Mouse (Mus musculus) cerebellum, adult 2 months (tissue): ENCODE measurements at regions not wholly inside any gene's neighbourhood (a gene's known extent, or its start where the extent isn't known, plus 50 kb on each side); places are given as distances from the start of the nearest gene placed in this dataset.

Source experiments
- DNase-seq, 2 experiments: peaks; one replicate each; pipeline ENCODE4 v3.0.0; 2021
- H3K27ac ChIP-seq: fragments of 200-500 bp; 2 replicates; pipeline ENCODE4 v1.5.1; 2012; ENCODE audit warnings: low read length, control low read depth, inconsistent platforms; ENCODE audit not compliant: insufficient read depth
- H3K27me3 ChIP-seq: fragments of 200-500 bp; 2 replicates; pipeline ENCODE4 v1.6.1; 2012; ENCODE audit warnings: inconsistent platforms, mild to moderate bottlenecking, low read length, moderate library complexity; ENCODE audit not compliant: control insufficient read depth, insufficient read depth
- H3K4me1 ChIP-seq: fragments of 200-500 bp; 2 replicates; pipeline ENCODE4 v1.6.1; 2011; ENCODE audit warnings: low read length; ENCODE audit not compliant: control insufficient read depth, insufficient read depth
- H3K4me3 ChIP-seq: fragments of 200-500 bp; replicated peaks from 2 replicates; pipeline ENCODE3; 2011; ENCODE audit warnings: mild to moderate bottlenecking, low read depth, low read length, control low read depth; ENCODE audit not compliant: insufficient read depth
- CTCF ChIP-seq: fragments of 200-500 bp; IDR thresholded peaks from 2 replicates; pipeline ENCODE4 v1.5.1; 2011; ENCODE audit warnings: low read depth, mild to moderate bottlenecking, control low read depth, low read length, moderate library complexity, borderline replicate concordance; ENCODE audit not compliant: insufficient read depth
- POLR2A ChIP-seq: fragments of 200-500 bp; IDR thresholded peaks from 2 replicates; pipeline ENCODE4 v1.6.1; 2011; ENCODE audit warnings: low read length, control low read depth, borderline replicate concordance; ENCODE audit not compliant: insufficient read depth
- WGBS: fragments of 180-500 bp; shearing (Covaris S2); methylation state at CpG from one replicate; pipeline ENCODE4 v1.1.7; 2018; 5-methylcytosine and 5-hydroxymethylcytosine counted together

DNA sequence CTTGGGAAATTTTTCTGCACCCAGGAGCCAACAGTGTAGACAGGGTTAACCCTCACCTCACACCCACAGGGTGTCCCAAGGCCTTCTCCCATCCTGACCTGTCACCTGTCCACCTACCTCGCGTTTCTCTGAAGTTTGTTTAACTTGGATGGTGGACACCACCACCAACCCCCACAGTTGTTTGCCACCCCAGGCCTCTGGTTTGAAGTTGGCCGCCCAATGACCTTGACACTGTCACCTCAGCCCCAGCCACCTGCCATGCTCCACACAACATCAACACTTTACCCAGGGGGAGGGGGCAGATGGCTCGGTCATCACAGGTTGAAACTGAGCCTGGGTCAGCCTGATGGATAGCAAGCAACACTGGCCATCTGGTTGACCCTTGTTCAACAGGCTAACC lies 332.7 kb upstream of the Tbx3 start:
- 95% methylated on average over 4 of the region's 4 CpGs for WGBS
- Histone ChIP-seq H3K4me1 (no peaks in the 10 kb centered on the region), H3K4me3 (no peak overlapping the region), H3K27ac (no peak overlapping the region), H3K27me3 (no peaks in the 10 kb centered on the region)
- DNase-seq, result no peak
- no peak for TF ChIP-seq POLR2A

DNA sequence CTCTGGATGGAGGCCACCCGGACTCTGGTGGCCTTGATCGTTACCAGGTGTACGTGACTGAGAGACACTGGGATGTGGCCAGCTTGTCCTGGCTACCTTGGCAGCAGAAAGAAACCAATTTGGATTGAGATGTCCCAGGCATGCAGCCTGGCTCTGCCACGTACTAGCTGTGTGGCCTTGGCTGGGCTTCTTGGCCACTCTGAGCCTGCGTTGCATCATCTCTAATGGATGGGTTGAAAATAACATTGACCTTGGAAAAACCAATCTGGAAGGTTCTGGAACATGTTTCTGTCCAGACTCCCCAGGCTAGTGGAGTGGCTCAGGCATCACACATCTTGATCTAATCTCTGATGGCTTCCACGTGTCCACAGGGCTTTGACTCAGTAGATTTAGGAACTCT lies 331.8 kb upstream of the Tbx3 start:
- TF ChIP-seq POLR2A, result no peak
- TF ChIP-seq CTCF, result no peak
- Histone ChIP-seq H3K27ac (no peak overlapping the region), H3K4me3 (no peak overlapping the region), H3K27me3 (no peaks in the 10 kb centered on the region), H3K4me1 (no peaks in the 10 kb centered on the region)
- WGBS, result 47% methylated on average over 6 of the region's 6 CpGs
- no peak for DNase-seq

- Histone ChIP-seq H3K27ac (no peak overlapping the region), H3K27me3 (no peaks in the 10 kb centered on the region; the same call in 1 of the 2 replicates), H3K4me3 (no peak overlapping the region), H3K4me1 (no peaks in the 10 kb centered on the region)
- DNase-seq, result no peak
- TF ChIP-seq CTCF (no peak), POLR2A (no peak)
- WGBS, result 49% methylated on average over 4 of the region's 4 CpGs
Measured at GRCm38 (mm10) chr5:119348303-119348702, 322.2 kb upstream of the Tbx3 start.

GRCm38 (mm10) chr5:119349395-119349794 lies 321.1 kb upstream of the Tbx3 start:
- no peak for DNase-seq
- Histone ChIP-seq H3K27ac (no peak overlapping the region), H3K4me3 (no peak overlapping the region), H3K27me3 (no peaks in the 10 kb centered on the region), H3K4me1 (no peaks in the 10 kb centered on the region)
- TF ChIP-seq CTCF (no peak), POLR2A (no peak)
- 44% methylated on average over 6 of the region's 6 CpGs for WGBS

- Histone ChIP-seq H3K27ac (no peak overlapping the region), H3K27me3 (no peaks in the 10 kb centered on the region), H3K4me3 (no peak overlapping the region), H3K4me1 (no peaks in the 10 kb centered on the region)
- no peak for DNase-seq
- 78% methylated on average over 8 of the region's 8 CpGs for WGBS
- TF ChIP-seq CTCF, result no peak
- TF ChIP-seq POLR2A, result no peak
Measured at GRCm38 (mm10) chr5:119350325-119350915, 320.0 kb upstream of the Tbx3 start.

DNA sequence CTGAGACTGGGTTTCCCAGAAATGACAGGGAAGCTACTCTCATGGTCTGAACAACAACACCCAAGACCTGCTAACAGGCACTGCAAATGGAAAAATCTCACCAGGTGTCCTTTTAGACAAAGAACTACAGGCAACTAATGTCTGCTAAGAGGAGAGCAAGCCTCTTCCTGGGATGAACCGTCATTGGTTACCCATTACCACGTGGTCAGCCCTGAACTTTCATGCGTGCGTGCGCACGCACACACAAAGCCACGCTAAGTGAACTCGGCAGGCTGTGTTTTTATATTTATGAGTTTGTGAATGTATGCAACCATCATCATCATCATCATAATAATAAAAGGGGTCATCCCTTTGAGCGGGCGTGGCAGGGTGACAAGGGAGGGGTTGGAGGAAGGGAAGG lies 315.0 kb upstream of the Tbx3 start:
- Histone ChIP-seq H3K4me3 (no peak overlapping the region), H3K27ac (no peak overlapping the region), H3K27me3 (no peaks in the 10 kb centered on the region), H3K4me1 (no peaks in the 10 kb centered on the region)
- TF ChIP-seq POLR2A (no peak), CTCF (no peak)
- WGBS, result 91% methylated on average over 10 of the region's 10 CpGs
- no peak for DNase-seq

DNA sequence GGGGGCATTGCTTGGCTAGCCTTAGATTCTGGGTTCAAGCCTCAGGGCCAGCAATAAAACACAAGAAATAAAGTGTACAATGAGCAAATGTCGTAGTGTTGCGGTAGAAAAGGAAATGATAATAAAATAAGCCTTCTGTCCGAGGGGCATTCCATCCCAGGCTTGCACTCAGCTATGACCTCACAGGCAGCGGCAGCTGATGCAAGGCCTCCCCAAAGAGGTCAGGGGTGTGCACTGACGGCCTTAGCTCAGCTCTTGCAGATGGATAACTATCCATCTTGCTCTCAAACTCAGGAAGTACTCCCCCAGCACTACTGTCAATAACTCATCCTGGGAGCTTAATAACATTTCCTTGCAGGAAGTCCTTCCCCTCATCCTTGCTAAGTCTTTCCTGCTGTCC lies 314.4 kb upstream of the Tbx3 start:
- 92% methylated on average over 5 of the region's 5 CpGs for WGBS

GRCm38 (mm10) chr5:119359709-119360108 lies 310.8 kb upstream of the Tbx3 start:
- DNase-seq, result no peak
- WGBS, result 62% methylated on average over 5 of the region's 5 CpGs
- H3K27me3 ChIP-seq, result no peaks in the 10 kb centered on the region
- no peaks in the 10 kb centered on the region for H3K4me1 ChIP-seq
- H3K27ac ChIP-seq, result no peak overlapping the region
- no peak overlapping the region for H3K4me3 ChIP-seq
- TF ChIP-seq CTCF (no peak), POLR2A (no peak)

More for the DNA sequence above, 314.4 kb upstream of the Tbx3 start:
- TF ChIP-seq POLR2A (no peak), CTCF (no peak)
- Histone ChIP-seq H3K4me1 (no peaks in the 10 kb centered on the region), H3K4me3 (no peak overlapping the region), H3K27ac (no peak overlapping the region), H3K27me3 (no peaks in the 10 kb centered on the region)
- DNase-seq, result no peak
